Mouse (Mus musculus): ENCODE results near the gene Tcf15. TPM values are rescaled to one million over a fixed set of nuclear protein-coding genes. Genes with fewer than 3 reads are reported as not detected.
A peak's percentile ranks its signal among the peaks of the same experiment; 100 is the strongest.

Gene Tcf15
- polyA plus RNA-seq, 1 experiment from 2014 or later = 11.0 TPM

DNA sequence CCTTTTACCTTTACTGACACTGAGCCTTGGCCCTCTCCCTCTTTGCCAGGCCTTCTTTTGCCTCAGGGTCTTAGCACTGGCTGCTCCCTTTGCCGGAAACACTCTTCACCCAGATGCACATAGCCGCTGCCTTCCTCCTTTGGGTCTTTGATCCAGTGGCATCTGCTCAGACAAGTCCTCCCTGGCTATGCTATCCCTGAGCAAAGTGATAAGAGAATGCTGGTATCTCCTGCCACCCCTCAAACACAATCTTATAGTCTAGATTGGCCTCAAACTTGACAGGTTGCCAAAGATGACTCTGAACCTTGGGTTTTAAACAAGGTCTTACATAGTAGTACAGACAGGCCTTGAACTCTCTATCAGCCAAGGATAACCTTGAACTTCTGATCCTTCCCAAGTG lies 51.2 kb downstream of the Tcf15 start:
- ATAC-seq (ENCODE audit: insufficient read depth) (no peak), DNase-seq (no peak)
- no peak for TF ChIP-seq CTCF (IDR thresholded peaks at IDR 0.05; ENCODE audit: low read depth)
- H3K4me3 ChIP-seq (ENCODE audit: low read depth, low read length) = no peak overlapping the region
- 85% methylated on average over 2 of the region's 2 CpGs for WGBS
- no peaks in the 10 kb centered on the region for H3K4me1 ChIP-seq (ENCODE audit: insufficient read depth)
- H3K9me3 ChIP-seq (ENCODE audit: low read depth, low read length) = no peaks in the 10 kb centered on the region
- H3K27ac ChIP-seq (ENCODE audit: low read depth) = no peak overlapping the region
- H3K9ac ChIP-seq = no peak overlapping the region
- H3K4me2 ChIP-seq = no peak overlapping the region
- H3K27me3 ChIP-seq (ENCODE audit: insufficient read depth, low read length) = no peaks in the 10 kb centered on the region
- H3K36me3 ChIP-seq (ENCODE audit: insufficient read depth) = no peaks in the 10 kb centered on the region

DNA sequence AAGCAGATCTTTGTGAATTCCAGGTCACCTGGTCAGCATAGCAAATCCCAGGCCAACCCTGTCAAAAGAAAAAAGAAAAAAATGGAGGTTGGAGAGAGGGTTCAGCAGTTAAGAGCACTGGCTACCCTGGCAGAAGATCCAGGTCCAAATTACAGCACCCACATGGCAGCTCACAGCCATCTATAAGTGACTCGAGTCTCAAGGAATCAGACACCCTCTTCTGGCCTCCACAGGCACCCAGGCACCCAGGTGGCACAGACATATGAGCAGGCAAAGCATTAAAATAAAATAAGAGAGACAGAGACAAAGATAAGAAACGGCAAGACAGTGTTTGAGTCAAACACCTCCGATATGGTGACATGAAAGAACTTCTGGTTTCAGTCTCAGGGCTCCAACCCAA lies 53.5 kb downstream of the Tcf15 start:
- Histone ChIP-seq H3K4me2 (no peak overlapping the region), H3K9ac (no peak overlapping the region), H3K4me1 (ENCODE audit: insufficient read depth) (no peaks in the 10 kb centered on the region), H3K4me3 (ENCODE audit: low read depth, low read length) (no peak overlapping the region), H3K36me3 (ENCODE audit: insufficient read depth) (no peaks in the 10 kb centered on the region), H3K9me3 (ENCODE audit: low read depth, low read length) (no peaks in the 10 kb centered on the region), H3K27me3 (ENCODE audit: insufficient read depth, low read length) (no peaks in the 10 kb centered on the region), H3K27ac (ENCODE audit: low read depth) (no peak overlapping the region)
- DNase-seq = no peak
- 26% methylated on average over 3 of the region's 3 CpGs for WGBS
- no peak for ATAC-seq (ENCODE audit: insufficient read depth)
- TF ChIP-seq CTCF (IDR thresholded peaks at IDR 0.05; ENCODE audit: low read depth) = no peak

DNA sequence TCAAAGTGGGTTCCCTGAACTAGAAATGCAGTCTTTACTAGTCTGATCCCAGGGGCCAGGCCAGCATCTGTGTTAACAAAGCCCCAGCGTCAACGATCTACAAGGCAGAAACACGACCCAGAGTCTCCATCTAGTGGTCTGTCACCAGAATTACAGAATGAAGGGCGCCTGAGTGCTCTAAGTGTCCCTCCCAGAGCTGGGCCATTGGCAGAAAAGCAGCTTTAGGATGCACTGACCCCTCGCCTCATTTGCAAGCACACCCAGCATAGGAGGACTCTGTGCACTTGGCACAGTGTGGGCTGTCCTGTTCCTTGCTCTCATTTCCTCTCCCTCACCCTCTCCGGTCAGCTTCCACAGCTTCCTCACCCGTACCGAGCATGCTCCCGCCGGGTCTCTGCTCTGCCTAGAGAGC lies 53.9 kb downstream of the Tcf15 start:
- no peaks in the 10 kb centered on the region for H3K9me3 ChIP-seq (ENCODE audit: low read depth, low read length)
- H3K4me3 ChIP-seq (ENCODE audit: low read depth, low read length) = no peak overlapping the region
- ATAC-seq (ENCODE audit: insufficient read depth) = peak; percentile 78
- WGBS = 41% methylated on average over 10 of the region's 10 CpGs
- H3K4me1 ChIP-seq (ENCODE audit: insufficient read depth) = no peaks in the 10 kb centered on the region
- TF ChIP-seq CTCF (IDR thresholded peaks at IDR 0.05; ENCODE audit: low read depth) = peak; percentile 89
- H3K36me3 ChIP-seq (ENCODE audit: insufficient read depth) = no peaks in the 10 kb centered on the region
- H3K27ac ChIP-seq (ENCODE audit: low read depth) = no peak overlapping the region
- no peak overlapping the region for H3K4me2 ChIP-seq
- H3K27me3 ChIP-seq (ENCODE audit: insufficient read depth, low read length) = no peaks in the 10 kb centered on the region
- no peak overlapping the region for H3K9ac ChIP-seq
- DNase-seq = peak; percentile 91

Other genes starting within 250 kb of the Tcf15 start
- 0.23 and 0.32 TPM in 2 replicates for gene Angpt4, start 232.4 kb upstream of the Tcf15 start, polyA plus RNA-seq (2014; fragmentation: Nextera tagmentation; extraction: Ambion mirVana)
- gene Fam110a, start 163.3 kb upstream of the Tcf15 start, polyA plus RNA-seq (2014; fragmentation: Nextera tagmentation; extraction: Ambion mirVana) = 29.3 and 29.4 TPM in 2 replicates
- gene Slc52a3, start 147.1 kb upstream of the Tcf15 start, polyA plus RNA-seq (2014; fragmentation: Nextera tagmentation; extraction: Ambion mirVana) = 0.72 and 1.5 TPM in 2 replicates
- not detected in 2 replicates for gene Scrt2, start 62.0 kb upstream of the Tcf15 start, polyA plus RNA-seq (2014; fragmentation: Nextera tagmentation; extraction: Ambion mirVana)
- gene Srxn1, start 38.0 kb upstream of the Tcf15 start, polyA plus RNA-seq (2014; fragmentation: Nextera tagmentation; extraction: Ambion mirVana) = 5.6 and 6.6 TPM in 2 replicates
- 97.1 and 98.2 TPM in 2 replicates for gene Csnk2a1, start 83.3 kb downstream of the Tcf15 start, polyA plus RNA-seq (2014; fragmentation: Nextera tagmentation; extraction: Ambion mirVana)
- gene Tbc1d20, start 150.3 kb downstream of the Tcf15 start, polyA plus RNA-seq (2014; fragmentation: Nextera tagmentation; extraction: Ambion mirVana) = 34.7 and 39.4 TPM in 2 replicates
- gene Rbck1, start 189.1 kb downstream of the Tcf15 start, polyA plus RNA-seq (2014; fragmentation: Nextera tagmentation; extraction: Ambion mirVana) = 85.8 and 92.8 TPM in 2 replicates
- 2.2 and 2.7 TPM in 2 replicates for gene Trib3, start 200.5 kb downstream of the Tcf15 start, polyA plus RNA-seq (2014; fragmentation: Nextera tagmentation; extraction: Ambion mirVana)
- gene Nrsn2, start 233.1 kb downstream of the Tcf15 start, polyA plus RNA-seq (2014; fragmentation: Nextera tagmentation; extraction: Ambion mirVana) = 0.26 TPM in 1 of 2 replicates, not detected in the other

All from lung, embryonic 14.5 days (tissue).